Mouse (Mus musculus) hindbrain, postnatal 0 days (tissue): ENCODE measurements at regions not wholly inside any gene's neighbourhood (a gene's known extent, or its start where the extent isn't known, plus 50 kb on each side); places are given as distances from the start of the nearest gene placed in this dataset.

Experiments
- ATAC-seq: fragments of 200-750 bp; cut with Nextera tagmentation; 2 replicates; pipeline ENCODE4 v1.8.0; 2017; ENCODE audit warnings: mild to moderate bottlenecking, moderate TSS enrichment, moderate library complexity
- DNase-seq: peaks from one replicate; pipeline ENCODE4 v3.0.0-alpha.2; 2015; ENCODE audit warnings: low spot score
- H3K27ac ChIP-seq: fragments of 300-500 bp; sonication (generic); 2 replicates; pipeline ENCODE4 v1.5.1; 2014; ENCODE audit warnings: mild to moderate bottlenecking
- H3K27me3 ChIP-seq: fragments of 300-500 bp; sonication (generic); 2 replicates; pipeline ENCODE4 v1.6.1; 2014; ENCODE audit warnings: low read length, mixed read lengths; ENCODE audit not compliant: insufficient read depth
- H3K36me3 ChIP-seq: fragments of 300-500 bp; sonication (generic); 2 replicates; pipeline ENCODE4 v1.6.1; 2014; ENCODE audit warnings: low read length, mixed read lengths; ENCODE audit not compliant: insufficient read depth
- H3K4me1 ChIP-seq: fragments of 300-500 bp; sonication (generic); 2 replicates; pipeline ENCODE4 v1.6.1; 2014; ENCODE audit warnings: antibody characterized with exemption, low read length, mixed read lengths; ENCODE audit not compliant: insufficient read depth
- H3K4me2 ChIP-seq: fragments of 300-500 bp; sonication (generic); 2 replicates; pipeline ENCODE4 v1.6.1; 2014; ENCODE audit warnings: low read depth, mild to moderate bottlenecking, low read length, moderate library complexity, mixed read lengths
- H3K4me3 ChIP-seq: fragments of 300-500 bp; sonication (generic); 2 replicates; pipeline ENCODE4 v1.5.1; 2014; ENCODE audit warnings: low read length
- H3K9ac ChIP-seq: fragments of 300-500 bp; sonication (generic); replicated peaks from 2 replicates; pipeline ENCODE4 v1.6.1; 2014; ENCODE audit warnings: mild to moderate bottlenecking, low read length, moderate library complexity, mixed read lengths
- H3K9me3 ChIP-seq: fragments of 300-500 bp; sonication (generic); 2 replicates; pipeline ENCODE4 v1.6.1; 2016; ENCODE audit warnings: low read length, mixed read lengths
- CTCF ChIP-seq: IDR thresholded peaks from 2 replicates; pipeline ENCODE4 v1.5.1; 2016; ENCODE audit warnings: antibody characterized with exemption, control low read depth, low read depth
- WGBS: fragments of 180-500 bp; shearing (Covaris S2); extraction: QIAGEN DNeasy Blood & Tissue Kit; methylation state at CpG from one replicate; pipeline ENCODE4 v1.1.7; 2014; 5-methylcytosine and 5-hydroxymethylcytosine counted together

DNA sequence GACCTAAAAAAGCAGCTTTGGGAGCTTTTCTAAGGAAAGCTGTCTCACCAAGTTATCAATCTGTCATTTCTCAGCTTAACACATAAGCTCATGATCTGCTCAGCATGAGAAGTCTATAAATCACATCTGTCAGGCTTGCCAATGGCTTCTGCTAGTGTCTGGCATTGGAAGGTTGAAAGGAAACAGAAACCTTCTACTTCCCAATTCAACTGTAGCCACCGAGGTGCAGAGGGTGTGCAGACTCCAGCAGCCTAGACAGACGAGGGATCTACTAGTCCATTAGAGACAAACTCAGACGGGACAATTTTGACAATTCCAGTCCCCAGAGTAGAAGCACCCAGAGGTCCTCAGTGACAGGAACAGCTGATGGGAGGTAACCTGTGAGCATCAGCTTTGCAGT, 103.0 kb downstream of the Nab1 start:
- Histone ChIP-seq H3K36me3 (no peaks in the 10 kb centered on the region), H3K4me3 (no peak overlapping the region), H3K9me3 (no peaks in the 10 kb centered on the region), H3K4me1 (no peaks in the 10 kb centered on the region), H3K27me3 (no peaks in the 10 kb centered on the region), H3K9ac (no peak overlapping the region), H3K27ac (no peak overlapping the region), H3K4me2 (no peak overlapping the region)
- DNase-seq = no peak
- TF ChIP-seq CTCF = no peak
- WGBS = 57% methylated on average over 3 of the region's 3 CpGs
- no peak for ATAC-seq

DNA sequence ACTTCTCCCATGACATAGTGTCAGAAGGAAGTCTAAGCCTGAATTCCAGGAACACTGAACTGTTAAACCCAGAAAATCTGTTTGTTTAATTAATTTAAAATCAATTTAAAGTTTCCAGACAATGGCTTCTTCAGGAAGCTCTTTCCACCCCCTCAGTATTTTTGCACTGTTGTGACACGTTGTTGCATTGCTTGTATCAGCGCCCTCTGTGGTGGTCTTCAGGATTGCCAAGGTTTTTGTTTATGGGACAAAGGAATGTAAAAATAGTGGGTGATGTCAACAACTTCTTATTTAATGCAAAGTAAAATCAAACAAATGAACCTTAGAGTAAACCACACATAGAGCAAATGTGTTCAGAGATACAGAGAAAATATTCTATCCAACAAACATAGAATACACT, 107.5 kb downstream of the Nab1 start:
- DNase-seq (peak; percentile 25), ATAC-seq (no peak)
- H3K4me2 ChIP-seq = no peak overlapping the region

DNA sequence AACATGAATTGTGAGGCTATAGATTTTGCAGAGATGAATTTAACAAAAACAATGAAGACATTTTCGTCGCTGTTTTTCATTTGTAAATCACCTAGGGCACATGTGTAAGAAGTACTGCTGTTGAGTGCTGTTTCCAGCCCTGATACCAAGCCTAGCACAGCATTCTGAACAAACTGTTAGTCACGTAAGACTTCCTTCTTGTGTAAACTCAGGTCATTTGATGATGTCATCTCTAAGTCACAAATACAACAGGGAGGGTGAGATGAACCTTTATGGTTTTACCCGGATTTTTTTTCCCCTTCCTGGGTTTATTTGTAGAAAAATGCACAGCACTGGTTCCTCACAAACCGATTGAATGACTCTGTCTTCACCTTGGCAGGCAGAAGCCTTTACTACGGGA, 111.6 kb downstream of the Nab1 start:
- H3K4me2 ChIP-seq = no peak overlapping the region
- TF ChIP-seq CTCF = no peak
- 75% methylated on average over 6 of the region's 6 CpGs for WGBS
- no peak overlapping the region for H3K27ac ChIP-seq
- H3K9ac ChIP-seq = no peak overlapping the region
- H3K9me3 ChIP-seq = no peaks in the 10 kb centered on the region
- H3K36me3 ChIP-seq = no peaks in the 10 kb centered on the region
- H3K4me3 ChIP-seq = no peak overlapping the region
- H3K4me1 ChIP-seq = no peaks in the 10 kb centered on the region
- ATAC-seq = no peak
- no peaks in the 10 kb centered on the region for H3K27me3 ChIP-seq
- DNase-seq = no peak

More for the DNA sequence above, 107.5 kb downstream of the Nab1 start:
- Histone ChIP-seq H3K4me1 (no peaks in the 10 kb centered on the region), H3K27me3 (no peaks in the 10 kb centered on the region), H3K9me3 (no peaks in the 10 kb centered on the region), H3K36me3 (no peaks in the 10 kb centered on the region), H3K9ac (no peak overlapping the region), H3K27ac (no peak overlapping the region), H3K4me3 (no peak overlapping the region)
- TF ChIP-seq CTCF = peak; percentile 30
- WGBS = 32% methylated on average over 2 of the region's 2 CpGs

DNA sequence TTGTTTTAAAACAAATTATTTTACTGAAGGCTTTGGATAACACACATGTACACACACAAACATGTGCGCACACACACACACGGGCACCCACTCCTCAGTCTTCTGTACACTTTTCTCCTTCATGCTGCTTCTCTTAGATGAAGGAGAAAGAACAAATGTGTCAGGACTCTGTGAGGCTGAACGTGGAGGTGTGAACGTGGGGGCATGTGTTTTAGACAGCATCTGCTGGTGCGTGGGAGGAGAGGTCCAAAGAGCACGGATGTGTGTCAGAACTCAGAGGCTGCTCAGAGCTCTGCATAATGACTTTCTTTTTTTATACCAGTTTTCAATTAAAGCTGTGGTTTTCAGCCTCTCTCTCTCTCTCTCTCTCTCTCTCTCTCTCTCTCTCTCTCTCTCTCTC, 112.4 kb downstream of the Nab1 start:
- no peaks in the 10 kb centered on the region for H3K4me1 ChIP-seq
- ATAC-seq (no peak), DNase-seq (no peak)
- TF ChIP-seq CTCF = no peak
- H3K27ac ChIP-seq = no peak overlapping the region
- no peak overlapping the region for H3K4me3 ChIP-seq
- no peak overlapping the region for H3K4me2 ChIP-seq
- no peak overlapping the region for H3K9ac ChIP-seq
- no peaks in the 10 kb centered on the region for H3K36me3 ChIP-seq
- H3K27me3 ChIP-seq = no peaks in the 10 kb centered on the region
- 57% methylated on average over 6 of the region's 6 CpGs for WGBS
- no peaks in the 10 kb centered on the region for H3K9me3 ChIP-seq

DNA sequence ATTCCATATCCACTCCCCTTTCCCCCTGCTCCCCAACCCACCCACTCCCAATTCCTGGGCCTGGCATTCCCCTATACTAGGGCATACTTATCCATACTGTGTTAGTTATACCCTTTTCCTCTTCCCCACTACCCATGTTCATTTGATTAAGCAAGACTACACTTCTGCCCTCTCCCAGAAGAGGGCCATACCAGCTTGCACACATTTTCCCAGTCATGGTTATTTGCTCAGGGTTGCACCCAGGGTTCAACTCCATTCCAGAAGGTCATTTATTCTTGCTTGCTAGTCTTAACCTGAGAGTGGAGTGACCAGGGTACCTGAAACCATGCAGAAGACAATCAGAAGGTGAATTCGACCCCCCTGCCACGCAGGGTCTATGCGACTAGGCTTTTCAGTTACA, 113.4 kb downstream of the Nab1 start:
- ATAC-seq (no peak), DNase-seq (no peak)
- 0 out of 2 replicates have a peak, but pooled peaks have one; percentile 6 for TF ChIP-seq CTCF
- Histone ChIP-seq H3K9ac (no peak overlapping the region), H3K4me1 (no peaks in the 10 kb centered on the region), H3K9me3 (no peaks in the 10 kb centered on the region), H3K27ac (no peak overlapping the region), H3K4me3 (no peak overlapping the region), H3K4me2 (no peak overlapping the region), H3K36me3 (no peaks in the 10 kb centered on the region), H3K27me3 (no peaks in the 10 kb centered on the region)
- WGBS = 88% methylated on average over 3 of the region's 3 CpGs

DNA sequence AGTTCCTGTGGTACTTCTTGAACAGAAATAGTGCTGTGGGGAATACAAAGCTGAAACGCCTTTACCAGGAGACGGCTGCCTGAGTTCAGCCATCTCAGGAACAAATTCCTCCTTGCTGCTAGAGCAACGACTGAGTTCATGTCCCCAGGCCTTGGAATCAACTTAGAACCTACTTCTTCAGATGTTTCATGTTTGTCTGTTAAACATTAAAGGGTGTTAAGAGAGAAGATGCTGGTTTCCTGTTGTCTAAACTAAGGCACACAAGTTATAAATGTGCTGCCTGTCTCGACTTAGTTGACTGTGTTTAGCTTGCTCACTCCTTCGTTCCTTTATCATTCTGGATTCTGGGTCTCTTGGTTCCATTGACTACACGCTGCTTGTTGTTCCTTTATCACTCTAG, 125.2 kb downstream of the Nab1 start:
- Histone ChIP-seq H3K4me2 (no peak overlapping the region), H3K27ac (no peak overlapping the region), H3K4me3 (no peak overlapping the region), H3K9ac (no peak overlapping the region), H3K4me1 (no peaks in the 10 kb centered on the region), H3K27me3 (no peaks in the 10 kb centered on the region), H3K9me3 (no peaks in the 10 kb centered on the region), H3K36me3 (no peaks in the 10 kb centered on the region)
- 82% methylated on average over 6 of the region's 6 CpGs for WGBS
- DNase-seq (no peak), ATAC-seq (no peak)
- no peak for TF ChIP-seq CTCF

DNA sequence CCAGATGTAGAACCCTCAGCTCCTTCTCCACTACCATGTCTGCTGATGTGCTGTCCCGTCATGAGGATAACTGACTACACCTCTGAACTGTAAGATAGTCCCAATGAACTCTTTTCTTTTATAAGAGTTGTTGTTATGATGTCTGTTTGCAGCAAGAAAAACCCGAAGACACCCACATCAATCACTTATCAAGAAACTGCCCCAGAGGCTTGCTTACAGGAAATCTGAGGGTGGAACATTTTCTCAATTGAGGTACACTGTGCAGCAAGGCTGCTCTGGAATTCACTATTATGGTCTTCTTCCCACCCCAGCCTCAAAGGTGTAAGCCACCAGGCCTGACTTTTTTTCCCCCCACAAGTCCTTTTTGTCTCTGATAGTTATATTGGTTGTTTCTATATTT, 125.8 kb downstream of the Nab1 start:
- TF ChIP-seq CTCF = no peak
- 93% methylated on average over 2 of the region's 2 CpGs for WGBS

DNA sequence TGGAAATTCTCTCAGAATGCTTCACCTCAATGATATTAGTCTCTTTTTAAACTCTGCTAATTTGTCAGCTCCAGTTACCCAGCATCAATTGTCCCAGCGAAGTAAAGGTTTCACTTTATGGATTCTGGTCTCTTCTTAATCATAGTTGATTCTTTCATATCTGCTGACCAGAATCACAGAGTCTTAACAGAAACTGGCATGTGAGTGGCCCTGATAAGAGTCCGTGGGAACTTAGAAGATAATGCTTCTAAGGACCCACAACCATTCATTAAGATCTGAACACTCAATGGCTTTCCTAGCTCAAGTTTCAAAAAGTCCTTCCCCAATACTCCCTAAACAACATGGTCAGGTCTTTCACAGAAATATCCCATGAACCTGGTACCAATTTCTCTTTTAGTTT, 126.7 kb downstream of the Nab1 start:
- ATAC-seq (no peak), DNase-seq (no peak)

More for the DNA sequence above, 125.8 kb downstream of the Nab1 start:
- no peaks in the 10 kb centered on the region for H3K4me1 ChIP-seq
- no peaks in the 10 kb centered on the region for H3K27me3 ChIP-seq
- no peak overlapping the region for H3K9ac ChIP-seq
- no peak for ATAC-seq
- H3K36me3 ChIP-seq = no peaks in the 10 kb centered on the region
- DNase-seq = no peak
- no peak overlapping the region for H3K27ac ChIP-seq
- no peaks in the 10 kb centered on the region for H3K9me3 ChIP-seq
- no peak overlapping the region for H3K4me2 ChIP-seq
- no peak overlapping the region for H3K4me3 ChIP-seq

More for the DNA sequence above, 126.7 kb downstream of the Nab1 start:
- no peak for TF ChIP-seq CTCF
- no peaks in the 10 kb centered on the region for H3K4me1 ChIP-seq
- no peaks in the 10 kb centered on the region for H3K27me3 ChIP-seq
- no peak overlapping the region for H3K9ac ChIP-seq
- WGBS = 84% methylated on average over 2 of the region's 2 CpGs
- no peak overlapping the region for H3K4me3 ChIP-seq
- no peaks in the 10 kb centered on the region for H3K36me3 ChIP-seq
- H3K9me3 ChIP-seq = no peaks in the 10 kb centered on the region
- H3K4me2 ChIP-seq = no peak overlapping the region
- H3K27ac ChIP-seq = no peak overlapping the region
